Mouse (Mus musculus) kidney, embryonic 14.5 days (tissue): Measurements from ENCODE around the gene Gnb1. TPM values are rescaled to one million over a fixed set of nuclear protein-coding genes. Genes with fewer than 3 reads are reported as not detected.

ENCODE experiments used
- ATAC-seq: fragments of 200-750 bp; cut with Nextera tagmentation; 2 replicates; pipeline ENCODE4 v1.8.0; 2017; ENCODE audit warnings: moderate number of reproducible peaks, mild to moderate bottlenecking, moderate TSS enrichment, moderate library complexity; ENCODE audit not compliant: low FRiP score, low TSS enrichment
- H3K27ac ChIP-seq: fragments of 300-500 bp; sonication (generic); 2 replicates; pipeline ENCODE4 v1.5.1; 2014; ENCODE audit warnings: low read depth, mild to moderate bottlenecking, low read length, moderate library complexity, mixed read lengths
- H3K27me3 ChIP-seq: fragments of 300-500 bp; sonication (generic); 2 replicates; pipeline ENCODE4 v1.6.1; 2014; ENCODE audit warnings: mild to moderate bottlenecking, low read length; ENCODE audit not compliant: control insufficient read depth, insufficient read depth
- H3K36me3 ChIP-seq: fragments of 300-500 bp; sonication (generic); 2 replicates; pipeline ENCODE4 v1.6.1; 2014; ENCODE audit warnings: low read length, mixed read lengths; ENCODE audit not compliant: control insufficient read depth, insufficient read depth
- H3K4me1 ChIP-seq: fragments of 300-500 bp; sonication (generic); 2 replicates; pipeline ENCODE4 v1.6.1; 2014; ENCODE audit warnings: low read length, mixed read lengths; ENCODE audit not compliant: control insufficient read depth, insufficient read depth
- H3K4me2 ChIP-seq: fragments of 300-500 bp; sonication (generic); replicated peaks from 2 replicates; pipeline ENCODE4 v1.6.1; 2014; ENCODE audit warnings: low read depth, mild to moderate bottlenecking, low read length
- H3K4me3 ChIP-seq: fragments of 300-500 bp; sonication (generic); 2 replicates; pipeline ENCODE4 v1.5.1; 2014; ENCODE audit warnings: mild to moderate bottlenecking, low read length
- H3K9ac ChIP-seq: fragments of 300-500 bp; sonication (generic); 2 replicates; pipeline ENCODE4 v1.6.1; 2014; ENCODE audit warnings: low read depth, mild to moderate bottlenecking, low read length, moderate library complexity
- H3K9me3 ChIP-seq: fragments of 300-500 bp; sonication (generic); 2 replicates; pipeline ENCODE4 v1.6.1; 2016; ENCODE audit warnings: low read length; ENCODE audit not compliant: control insufficient read depth
- WGBS: fragments of 180-500 bp; shearing (Covaris S2); extraction: QIAGEN DNeasy Blood & Tissue Kit; methylation state at CpG from one replicate; pipeline ENCODE4 v1.1.7; 2014; 5-methylcytosine and 5-hydroxymethylcytosine counted together
- polyA plus RNA-seq: library from polyadenylated mRNA; unstranded; fragments of >200 nt; fragmentation: Nextera tagmentation; extraction: Ambion mirVana; gene quantifications from 2 replicates; pipeline ENCODE4 v1.2.1, GENCODE M21; 2014

Gnb1 gene
- polyA plus RNA-seq, 1 experiment from 2014 or later: 553 TPM

GRCm38 (mm10) chr4:155593780-155594179, 102.6 kb downstream of the Gnb1 start:
- Histone ChIP-seq H3K27ac (no peak overlapping the region), H3K4me3 (no peak overlapping the region), H3K27me3 (no peaks in the 10 kb centered on the region), H3K9ac (no peak overlapping the region), H3K4me1 (no peaks in the 10 kb centered on the region), H3K9me3 (no peaks in the 10 kb centered on the region), H3K36me3 (peaks cover 22% of the 10 kb centered on the region), H3K4me2 (no peak overlapping the region)
- 71% methylated on average over 1 of the region's 1 CpGs for WGBS
- no peak for ATAC-seq

- Histone ChIP-seq H3K4me1 (no peaks in the 10 kb centered on the region), H3K27me3 (no peaks in the 10 kb centered on the region), H3K4me2 (no peak overlapping the region), H3K4me3 (no peak overlapping the region), H3K9me3 (no peaks in the 10 kb centered on the region), H3K36me3 (peaks cover 4% of the 10 kb centered on the region; the same call in 1 of the 2 replicates), H3K9ac (no peak overlapping the region), H3K27ac (no peak overlapping the region)
- WGBS: 87% methylated on average over 3 of the region's 3 CpGs
- no peak for ATAC-seq
Measured at GRCm38 (mm10) chr4:155595777-155596176, 104.6 kb downstream of the Gnb1 start.

GRCm38 (mm10) chr4:155596606-155597005, 105.4 kb downstream of the Gnb1 start:
- H3K9ac ChIP-seq: no peak overlapping the region
- H3K27me3 ChIP-seq: no peaks in the 10 kb centered on the region
- H3K27ac ChIP-seq: no peak overlapping the region
- no peak overlapping the region for H3K4me2 ChIP-seq
- WGBS: 71% methylated on average over 5 of the region's 5 CpGs
- ATAC-seq: no peak
- no peaks in the 10 kb centered on the region for H3K9me3 ChIP-seq
- no peak overlapping the region for H3K4me3 ChIP-seq
- H3K36me3 ChIP-seq: no peaks in the 10 kb centered on the region
- H3K4me1 ChIP-seq: no peaks in the 10 kb centered on the region

GRCm38 (mm10) chr4:155598536-155598935, 107.4 kb downstream of the Gnb1 start:
- Histone ChIP-seq H3K4me1 (peaks cover 6% of the 10 kb centered on the region), H3K4me3 (no peak overlapping the region), H3K27ac (no peak overlapping the region), H3K27me3 (no peaks in the 10 kb centered on the region), H3K4me2 (no peak overlapping the region), H3K9ac (no peak overlapping the region), H3K36me3 (peaks cover 6% of the 10 kb centered on the region; the same call in 1 of the 2 replicates), H3K9me3 (no peaks in the 10 kb centered on the region)
- ATAC-seq: no peak
- WGBS: 26% methylated on average over 20 of the region's 20 CpGs

- Histone ChIP-seq H3K27ac (no peak overlapping the region; the same call in 1 of the 2 replicates), H3K4me3 (peak overlapping the region; percentile 93), H3K9me3 (no peaks in the 10 kb centered on the region), H3K4me2 (peak overlapping the region; percentile 93), H3K36me3 (peaks cover 6% of the 10 kb centered on the region; the same call in 1 of the 2 replicates), H3K9ac (peak overlapping the region; percentile 74; the same call in 1 of the 2 replicates), H3K4me1 (peaks cover 6% of the 10 kb centered on the region), H3K27me3 (no peaks in the 10 kb centered on the region)
- 88% methylated on average over 10 of the region's 11 CpGs for WGBS
- no peak for ATAC-seq
Measured at GRCm38 (mm10) chr4:155599901-155600825, 109.0 kb downstream of the Gnb1 start.

GRCm38 (mm10) chr4:155601091-155601996, 110.2 kb downstream of the Gnb1 start, which contains the start of gene Slc35e2:
Slc35e2 (plus strand) TSS chr4:155601416.
- under 1% methylated on average over 65 of the region's 65 CpGs for WGBS
- H3K36me3 ChIP-seq: peaks cover 15% of the 10 kb centered on the region; the same call in 1 of the 2 replicates
- peaks cover 6% of the 10 kb centered on the region for H3K4me1 ChIP-seq
- H3K27me3 ChIP-seq: no peaks in the 10 kb centered on the region
- ATAC-seq: peak; percentile 96
- no peaks in the 10 kb centered on the region for H3K9me3 ChIP-seq
- peak within 1 kb of the TSS; percentile 93 for H3K4me2 ChIP-seq
- peak within 1 kb of the TSS; percentile 74 for H3K9ac ChIP-seq
- H3K27ac ChIP-seq: peak within 1 kb of the TSS; percentile 95
- H3K4me3 ChIP-seq: peak within 1 kb of the TSS; percentile 93

- Histone ChIP-seq H3K27me3 (no peaks in the 10 kb centered on the region), H3K27ac (peak overlapping the region; percentile 95), H3K4me1 (peaks cover 6% of the 10 kb centered on the region), H3K36me3 (peaks cover 16% of the 10 kb centered on the region; the same call in 1 of the 2 replicates), H3K4me2 (peak overlapping the region; percentile 93), H3K4me3 (peak overlapping the region; percentile 93), H3K9ac (peak overlapping the region; percentile 74), H3K9me3 (no peaks in the 10 kb centered on the region)
- no peak for ATAC-seq
- WGBS: 2% methylated on average over 31 of the region's 31 CpGs
Measured at GRCm38 (mm10) chr4:155601997-155602456, 110.9 kb downstream of the Gnb1 start.

- Histone ChIP-seq H3K4me2 (no peak overlapping the region; the same call in 1 of the 2 replicates), H3K27ac (no peak overlapping the region), H3K27me3 (no peaks in the 10 kb centered on the region), H3K9ac (0 out of 2 replicates have a peak overlapping the region, but pooled peaks have one; percentile 74), H3K9me3 (no peaks in the 10 kb centered on the region), H3K36me3 (peaks cover 16% of the 10 kb centered on the region; the same call in 1 of the 2 replicates), H3K4me1 (peaks cover 6% of the 10 kb centered on the region), H3K4me3 (peak overlapping the region; percentile 93; the same call in 1 of the 2 replicates)
- 96% methylated on average over 1 of the region's 1 CpGs for WGBS
- ATAC-seq: no peak
Measured at GRCm38 (mm10) chr4:155602753-155603152, 111.6 kb downstream of the Gnb1 start.
